Mouse (Mus musculus): Measurements from ENCODE around the gene Rnf187. TPM values are rescaled to one million over a fixed set of nuclear protein-coding genes. Genes with fewer than 3 reads are reported as not detected.
A peak's percentile ranks its signal among the peaks of the same experiment; 100 is the strongest.

Rnf187 gene
- total and polyA plus RNA-seq, 2 experiments from 2014 or later, result 700 to 925 TPM

DNA sequence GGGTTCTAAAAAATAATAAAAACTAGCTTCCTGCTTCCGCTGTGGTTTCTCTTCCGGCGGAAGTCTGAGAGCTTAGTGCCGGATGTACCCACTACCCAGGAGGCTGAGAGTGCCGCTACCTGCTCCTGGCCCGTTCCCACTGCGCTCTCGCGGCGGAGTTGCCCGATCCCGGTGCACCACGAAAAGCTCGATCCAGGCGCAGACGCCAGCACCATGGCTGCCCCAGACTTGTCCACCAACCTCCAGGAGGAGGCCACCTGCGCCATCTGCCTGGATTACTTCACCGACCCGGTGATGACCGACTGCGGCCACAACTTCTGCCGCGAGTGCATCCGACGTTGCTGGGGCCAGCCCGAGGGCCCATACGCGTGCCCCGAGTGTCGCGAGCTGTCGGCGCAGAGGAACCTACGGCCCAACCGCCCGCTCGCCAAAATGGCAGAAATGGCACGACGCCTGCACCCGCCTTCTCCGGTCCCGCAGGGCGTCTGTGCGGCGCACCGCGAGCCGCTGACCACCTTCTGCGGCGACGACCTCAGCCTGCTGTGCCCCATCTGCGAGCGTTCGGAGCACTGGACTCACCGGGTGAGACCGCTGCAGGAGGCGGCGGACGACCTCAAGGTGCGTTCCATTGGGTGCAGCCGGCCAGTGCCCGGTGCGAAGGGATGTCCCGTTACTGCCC is 39.5 kb upstream of the Rnf187 start, which contains the start of gene Trim11:
Trim11 (plus strand) TSS at position 67 of the 679 bp plus-strand sequence.
- Histone ChIP-seq H3K4me3 (ENCODE audit: low read depth, low read length) (peak within 1 kb of the TSS; percentile 94), H3K4me1 (ENCODE audit: insufficient read depth, low read length) (peaks cover 18% of the 10 kb centered on the region), H3K36me3 (ENCODE audit: insufficient read depth, low read length) (peaks cover 7% of the 10 kb centered on the region; the same call in 1 of the 2 replicates), H3K9me3 (ENCODE audit: low read length) (no peaks in the 10 kb centered on the region), H3K27me3 (ENCODE audit: insufficient read depth, low read length) (no peaks in the 10 kb centered on the region), H3K9ac (replicated peaks; ENCODE audit: low read length, poor library complexity, severe bottlenecking) (peak within 1 kb of the TSS; percentile 69), H3K27ac (ENCODE audit: low read depth, low read length) (peak within 1 kb of the TSS; percentile 38; the same call in 1 of the 2 replicates), H3K4me2 (ENCODE audit: low read depth, low read length, poor library complexity, severe bottlenecking) (peak within 1 kb of the TSS; percentile 93)
- TF ChIP-seq CTCF (IDR thresholded peaks at IDR 0.05), result no peak
- DNase-seq (ENCODE audit: low spot score) (peak; percentile 78), ATAC-seq (ENCODE audit: low FRiP score) (peak; percentile 45; the same call in 1 of the 2 replicates)
- under 1% methylated on average over 64 of the region's 64 CpGs for WGBS

GRCm38 (mm10) chr11:58977607-58978026 is 38.9 kb upstream of the Rnf187 start:
- ATAC-seq (ENCODE audit: low FRiP score) (no peak), DNase-seq (ENCODE audit: low spot score) (no peak)
- Histone ChIP-seq H3K9ac (replicated peaks; ENCODE audit: low read length, poor library complexity, severe bottlenecking) (peak overlapping the region; percentile 69), H3K9me3 (ENCODE audit: low read length) (no peaks in the 10 kb centered on the region), H3K36me3 (ENCODE audit: insufficient read depth, low read length) (peaks cover 3% of the 10 kb centered on the region; the same call in 1 of the 2 replicates), H3K4me2 (ENCODE audit: low read depth, low read length, poor library complexity, severe bottlenecking) (peak overlapping the region; percentile 93), H3K4me3 (ENCODE audit: low read depth, low read length) (peak overlapping the region; percentile 94), H3K4me1 (ENCODE audit: insufficient read depth, low read length) (peaks cover 18% of the 10 kb centered on the region), H3K27ac (ENCODE audit: low read depth, low read length) (peak overlapping the region; percentile 38; the same call in 1 of the 2 replicates), H3K27me3 (ENCODE audit: insufficient read depth, low read length) (no peaks in the 10 kb centered on the region)
- no peak for TF ChIP-seq CTCF (IDR thresholded peaks at IDR 0.05)
- WGBS, result under 1% methylated on average over 21 of the region's 21 CpGs

- peaks cover 18% of the 10 kb centered on the region for H3K4me1 ChIP-seq (ENCODE audit: insufficient read depth, low read length)
- peak overlapping the region; percentile 38; the same call in 1 of the 2 replicates for H3K27ac ChIP-seq (ENCODE audit: low read depth, low read length)
- ATAC-seq (ENCODE audit: low FRiP score) (no peak), DNase-seq (ENCODE audit: low spot score) (no peak)
- H3K9me3 ChIP-seq (ENCODE audit: low read length), result no peaks in the 10 kb centered on the region
- H3K36me3 ChIP-seq (ENCODE audit: insufficient read depth, low read length), result no peaks in the 10 kb centered on the region; the same call in 1 of the 2 replicates
- peak overlapping the region; percentile 94 for H3K4me3 ChIP-seq (ENCODE audit: low read depth, low read length)
- under 1% methylated on average over 29 of the region's 29 CpGs for WGBS
- TF ChIP-seq CTCF (IDR thresholded peaks at IDR 0.05), result no peak
- no peaks in the 10 kb centered on the region for H3K27me3 ChIP-seq (ENCODE audit: insufficient read depth, low read length)
- peak overlapping the region; percentile 93 for H3K4me2 ChIP-seq (ENCODE audit: low read depth, low read length, poor library complexity, severe bottlenecking)
- peak overlapping the region; percentile 69 for H3K9ac ChIP-seq (replicated peaks; ENCODE audit: low read length, poor library complexity, severe bottlenecking)
These were observed 38.4 kb upstream of the Rnf187 start for GRCm38 (mm10) chr11:58977150-58977549.

GRCm38 (mm10) chr11:58974414-58974813 is 35.7 kb upstream of the Rnf187 start:
- no peak for ATAC-seq (ENCODE audit: low FRiP score)
- no peaks in the 10 kb centered on the region for H3K9me3 ChIP-seq (ENCODE audit: low read length)
- no peak overlapping the region for H3K27ac ChIP-seq (ENCODE audit: low read depth, low read length)
- WGBS, result 84% methylated on average over 3 of the region's 3 CpGs
- no peak for TF ChIP-seq CTCF (IDR thresholded peaks at IDR 0.05)
- peaks cover 7% of the 10 kb centered on the region; the same call in 1 of the 2 replicates for H3K36me3 ChIP-seq (ENCODE audit: insufficient read depth, low read length)
- no peak overlapping the region for H3K4me3 ChIP-seq (ENCODE audit: low read depth, low read length)
- H3K9ac ChIP-seq (replicated peaks; ENCODE audit: low read length, poor library complexity, severe bottlenecking), result no peak overlapping the region
- no peak overlapping the region for H3K4me2 ChIP-seq (ENCODE audit: low read depth, low read length, poor library complexity, severe bottlenecking)
- H3K4me1 ChIP-seq (ENCODE audit: insufficient read depth, low read length), result peaks cover 6% of the 10 kb centered on the region
- no peaks in the 10 kb centered on the region for H3K27me3 ChIP-seq (ENCODE audit: insufficient read depth, low read length)
- no peak for DNase-seq (ENCODE audit: low spot score)

- no peak for ATAC-seq (ENCODE audit: low FRiP score)
- WGBS, result 99% methylated on average over 3 of the region's 3 CpGs
These were observed 33.1 kb upstream of the Rnf187 start for GRCm38 (mm10) chr11:58971796-58972195.

More at GRCm38 (mm10) chr11:58971796-58972195, 33.1 kb upstream of the Rnf187 start:
- peaks cover 7% of the 10 kb centered on the region; the same call in 1 of the 2 replicates for H3K36me3 ChIP-seq (ENCODE audit: insufficient read depth, low read length)
- no peak for DNase-seq (ENCODE audit: low spot score)
- TF ChIP-seq CTCF (IDR thresholded peaks at IDR 0.05), result no peak
- no peaks in the 10 kb centered on the region for H3K4me1 ChIP-seq (ENCODE audit: insufficient read depth, low read length)
- H3K27me3 ChIP-seq (ENCODE audit: insufficient read depth, low read length), result no peaks in the 10 kb centered on the region
- H3K27ac ChIP-seq (ENCODE audit: low read depth, low read length), result no peak overlapping the region
- H3K9me3 ChIP-seq (ENCODE audit: low read length), result no peaks in the 10 kb centered on the region
- H3K4me3 ChIP-seq (ENCODE audit: low read depth, low read length), result no peak overlapping the region
- H3K4me2 ChIP-seq (ENCODE audit: low read depth, low read length, poor library complexity, severe bottlenecking), result no peak overlapping the region
- H3K9ac ChIP-seq (replicated peaks; ENCODE audit: low read length, poor library complexity, severe bottlenecking), result no peak overlapping the region
